Mouse (Mus musculus) intestine, embryonic 14.5 days (tissue): Measurements from ENCODE around the gene Rnf43. TPM values are rescaled to one million over a fixed set of nuclear protein-coding genes. Genes with fewer than 3 reads are reported as not detected.

Experiments
- ATAC-seq: fragments of 200-750 bp; cut with Nextera tagmentation; replicated peaks from 2 replicates; pipeline ENCODE4 v1.8.0; 2017; ENCODE audit warnings: low read depth, moderate number of reproducible peaks, moderate TSS enrichment, moderate library complexity; ENCODE audit not compliant: low FRiP score, low TSS enrichment
- DNase-seq: peaks from one replicate; pipeline ENCODE4 v3.0.0-alpha.2; 2018; ENCODE audit warnings: low spot score
- H3K27ac ChIP-seq: fragments of 300-500 bp; sonication (generic); 2 replicates; pipeline ENCODE4 v1.5.1; 2014; ENCODE audit warnings: low read depth, mild to moderate bottlenecking, control low read depth
- H3K27me3 ChIP-seq: fragments of 300-500 bp; sonication (generic); replicated peaks from 2 replicates; pipeline ENCODE4 v1.6.1; 2014; ENCODE audit warnings: low read length, control low read depth; ENCODE audit not compliant: control insufficient read depth, insufficient read depth
- H3K36me3 ChIP-seq: fragments of 300-500 bp; sonication (generic); 2 replicates; pipeline ENCODE4 v1.6.1; 2014; ENCODE audit warnings: low read length, control low read depth; ENCODE audit not compliant: control insufficient read depth, insufficient read depth
- H3K4me1 ChIP-seq: fragments of 300-500 bp; sonication (generic); replicated peaks from 2 replicates; pipeline ENCODE4 v1.6.1; 2014; ENCODE audit warnings: low read length, control low read depth, mixed read lengths; ENCODE audit not compliant: control insufficient read depth, insufficient read depth
- H3K4me2 ChIP-seq: fragments of 300-500 bp; sonication (generic); 2 replicates; pipeline ENCODE4 v1.6.1; 2014; ENCODE audit warnings: low read length
- H3K4me3 ChIP-seq: fragments of 300-500 bp; sonication (generic); 2 replicates; pipeline ENCODE4 v1.5.1; 2014; ENCODE audit warnings: low read depth, low read length, control low read depth, mixed read lengths
- H3K9ac ChIP-seq: fragments of 300-500 bp; sonication (generic); 2 replicates; pipeline ENCODE4 v1.6.1; 2014; ENCODE audit warnings: mild to moderate bottlenecking, low read length
- H3K9me3 ChIP-seq: fragments of 300-500 bp; sonication (generic); 2 replicates; pipeline ENCODE4 v1.6.1; 2016; ENCODE audit warnings: low read length, control low read depth; ENCODE audit not compliant: control insufficient read depth
- WGBS: fragments of 180-500 bp; shearing (Covaris S2); extraction: QIAGEN DNeasy Blood & Tissue Kit; methylation state at CpG from one replicate; pipeline ENCODE4 v1.1.7; 2014; 5-methylcytosine and 5-hydroxymethylcytosine counted together
- polyA plus RNA-seq: library from polyadenylated mRNA; unstranded; fragments of >200 nt; fragmentation: Nextera tagmentation; extraction: Ambion mirVana; gene quantifications from 2 replicates; pipeline ENCODE4 v1.2.1, GENCODE M21; 2014

Rnf43 gene
- polyA plus RNA-seq, 1 experiment from 2014 or later: 18.9 TPM

DNA sequence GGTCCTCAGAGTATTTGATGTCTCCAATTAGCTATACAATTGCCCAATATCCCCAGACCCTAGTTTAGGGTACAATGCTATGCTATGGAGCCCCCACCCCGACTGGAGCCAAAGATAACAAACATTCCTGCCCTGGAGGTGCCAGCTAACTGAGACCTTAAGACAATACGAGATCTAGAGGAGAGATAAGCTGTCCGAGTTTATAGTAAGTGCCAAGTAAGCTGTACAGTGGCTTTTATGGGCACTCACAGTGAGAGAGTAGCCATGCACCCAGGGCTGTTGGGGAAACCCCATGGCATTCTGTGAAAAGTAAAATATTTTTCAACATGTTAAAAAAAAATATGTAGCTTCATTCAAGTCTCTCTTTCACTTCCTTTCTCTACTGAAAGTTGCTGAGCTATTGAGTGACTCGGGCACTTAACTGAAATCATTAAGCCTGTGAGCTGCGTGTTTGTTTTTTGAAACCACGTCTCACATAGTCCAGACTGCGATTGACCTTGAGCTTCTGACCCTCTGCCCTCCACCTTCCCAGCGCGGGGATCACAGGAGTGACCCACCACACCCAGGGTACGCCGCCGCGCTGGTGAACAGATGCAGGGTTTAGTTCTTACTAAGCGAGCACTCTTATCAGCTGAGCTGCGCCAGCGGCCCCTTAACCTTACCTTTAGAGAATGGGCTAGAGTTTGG lies 27.7 kb downstream of the Rnf43 start:
- no peak for DNase-seq
- Histone ChIP-seq H3K27me3 (no peaks in the 10 kb centered on the region), H3K4me3 (no peak overlapping the region), H3K4me2 (peak overlapping the region; percentile 3), H3K9ac (no peak overlapping the region), H3K27ac (peak overlapping the region; percentile 11), H3K36me3 (no peaks in the 10 kb centered on the region), H3K9me3 (no peaks in the 10 kb centered on the region), H3K4me1 (peaks cover 18% of the 10 kb centered on the region)
- 47% methylated on average over 16 of the region's 16 CpGs for WGBS
- peak; percentile 3; the same call in 1 of the 2 replicates for ATAC-seq

GRCm38 (mm10) chr11:87697131-87697682 lies 34.7 kb downstream of the Rnf43 start:
- DNase-seq (no peak), ATAC-seq (peak; percentile 93)
- Histone ChIP-seq H3K9ac (no peak overlapping the region), H3K4me3 (no peak overlapping the region), H3K9me3 (no peaks in the 10 kb centered on the region), H3K4me2 (no peak overlapping the region), H3K36me3 (no peaks in the 10 kb centered on the region), H3K27me3 (no peaks in the 10 kb centered on the region), H3K27ac (0 out of 2 replicates have a peak overlapping the region, but pooled peaks have one; percentile 1), H3K4me1 (no peaks in the 10 kb centered on the region)
- 50% methylated on average over 14 of the region's 14 CpGs for WGBS

GRCm38 (mm10) chr11:87698126-87698525 lies 35.6 kb downstream of the Rnf43 start:
- Histone ChIP-seq H3K27ac (no peak overlapping the region), H3K4me3 (no peak overlapping the region), H3K4me2 (no peak overlapping the region), H3K9ac (no peak overlapping the region), H3K36me3 (no peaks in the 10 kb centered on the region), H3K27me3 (no peaks in the 10 kb centered on the region), H3K4me1 (no peaks in the 10 kb centered on the region), H3K9me3 (no peaks in the 10 kb centered on the region)
- WGBS: 81% methylated on average over 4 of the region's 4 CpGs
- no peak for DNase-seq
- ATAC-seq: no peak

DNA sequence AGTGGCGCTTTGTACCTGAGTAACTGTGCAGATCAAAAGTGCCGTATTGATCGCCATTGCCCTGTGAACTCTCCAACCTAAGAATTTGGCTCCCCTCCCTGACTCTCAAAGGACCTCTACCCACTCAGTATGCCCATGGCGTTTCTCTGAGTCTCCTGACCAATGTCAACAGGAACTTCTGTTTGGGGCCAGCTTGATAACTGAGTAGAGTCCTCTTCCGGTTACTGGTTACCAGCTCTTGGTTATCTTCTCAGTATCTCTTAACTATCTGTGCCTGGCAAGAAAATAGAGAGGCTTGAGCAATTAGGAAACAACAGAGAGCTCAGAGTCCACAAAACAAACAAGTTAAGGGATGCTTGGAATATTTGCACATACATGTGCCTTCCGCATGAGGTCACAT lies 38.6 kb downstream of the Rnf43 start:
- DNase-seq (no peak), ATAC-seq (no peak)
- Histone ChIP-seq H3K27ac (no peak overlapping the region), H3K9ac (no peak overlapping the region), H3K4me2 (no peak overlapping the region), H3K4me1 (no peaks in the 10 kb centered on the region), H3K9me3 (no peaks in the 10 kb centered on the region), H3K27me3 (no peaks in the 10 kb centered on the region), H3K4me3 (no peak overlapping the region), H3K36me3 (no peaks in the 10 kb centered on the region)
- WGBS: 78% methylated on average over 6 of the region's 6 CpGs

GRCm38 (mm10) chr11:87701877-87702620 lies 39.5 kb downstream of the Rnf43 start:
- no peak overlapping the region for H3K9ac ChIP-seq
- DNase-seq (no peak), ATAC-seq (no peak)
- no peaks in the 10 kb centered on the region for H3K36me3 ChIP-seq
- H3K4me3 ChIP-seq: no peak overlapping the region
- no peaks in the 10 kb centered on the region for H3K9me3 ChIP-seq
- H3K4me2 ChIP-seq: no peak overlapping the region
- no peaks in the 10 kb centered on the region for H3K27me3 ChIP-seq
- 72% methylated on average over 14 of the region's 14 CpGs for WGBS
- H3K4me1 ChIP-seq: no peaks in the 10 kb centered on the region
- no peak overlapping the region for H3K27ac ChIP-seq

- Histone ChIP-seq H3K27ac (no peak overlapping the region), H3K9ac (no peak overlapping the region), H3K27me3 (no peaks in the 10 kb centered on the region), H3K9me3 (no peaks in the 10 kb centered on the region), H3K4me1 (no peaks in the 10 kb centered on the region), H3K36me3 (no peaks in the 10 kb centered on the region), H3K4me2 (no peak overlapping the region), H3K4me3 (no peak overlapping the region)
- ATAC-seq (no peak), DNase-seq (no peak)
- 77% methylated on average over 5 of the region's 5 CpGs for WGBS
These were observed 41.1 kb downstream of the Rnf43 start for GRCm38 (mm10) chr11:87703654-87704053.

DNA sequence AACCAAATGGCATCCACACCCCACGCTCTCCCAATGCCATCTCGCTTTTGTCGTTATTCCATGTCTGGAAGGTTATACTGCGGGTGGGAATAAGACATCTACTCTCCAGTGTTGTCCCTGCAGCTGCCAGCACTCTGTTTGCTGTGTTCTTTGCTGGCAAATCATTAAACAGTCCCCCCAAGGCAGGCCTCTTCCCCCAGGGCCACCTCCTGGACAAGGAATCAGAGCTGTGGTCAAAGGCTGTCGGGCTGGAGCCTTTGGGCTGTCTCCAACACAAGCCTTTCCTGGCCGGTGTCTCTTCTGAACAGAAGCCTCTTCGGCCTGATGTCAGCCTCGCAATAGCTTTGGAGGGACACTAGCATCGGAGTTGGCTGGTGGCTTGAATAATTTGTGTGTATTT lies 41.8 kb downstream of the Rnf43 start:
- Histone ChIP-seq H3K4me2 (no peak overlapping the region), H3K36me3 (no peaks in the 10 kb centered on the region), H3K4me3 (no peak overlapping the region), H3K9ac (no peak overlapping the region), H3K27me3 (no peaks in the 10 kb centered on the region), H3K9me3 (no peaks in the 10 kb centered on the region), H3K4me1 (no peaks in the 10 kb centered on the region), H3K27ac (no peak overlapping the region)
- ATAC-seq: no peak
- no peak for DNase-seq
- 66% methylated on average over 9 of the region's 9 CpGs for WGBS

DNA sequence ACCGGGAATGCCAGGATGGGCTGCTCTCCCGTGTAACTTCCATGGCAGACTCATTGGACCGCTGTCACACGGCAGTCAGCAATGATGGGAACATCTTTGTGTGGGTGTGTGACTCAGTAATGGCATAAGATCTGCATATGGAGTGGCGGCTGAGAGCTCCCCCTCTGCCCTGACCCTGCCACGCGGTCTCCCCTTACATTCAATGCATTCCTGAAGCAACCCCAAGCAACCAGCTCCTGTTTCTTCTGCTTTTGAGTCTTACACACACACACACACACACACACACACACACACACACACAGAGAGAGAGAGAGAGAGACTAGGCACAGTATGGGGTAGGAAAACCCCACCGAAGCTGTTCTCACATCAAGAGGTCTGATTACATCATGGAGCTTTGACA lies 45.0 kb downstream of the Rnf43 start:
- H3K4me1 ChIP-seq: 0 out of 2 replicates have a peak, but pooled peaks cover 2% of the 10 kb centered on the region
- H3K27ac ChIP-seq: no peak overlapping the region
- no peak overlapping the region for H3K4me2 ChIP-seq
- ATAC-seq (no peak), DNase-seq (no peak)
- no peaks in the 10 kb centered on the region for H3K36me3 ChIP-seq
- no peaks in the 10 kb centered on the region for H3K27me3 ChIP-seq
- WGBS: 60% methylated on average over 8 of the region's 8 CpGs
- H3K4me3 ChIP-seq: no peak overlapping the region
- no peaks in the 10 kb centered on the region for H3K9me3 ChIP-seq
- no peak overlapping the region for H3K9ac ChIP-seq
